Mouse (Mus musculus) thymus, adult 2 months (tissue): ENCODE data around the gene Ccdc28a. TPM values are rescaled to one million over a fixed set of nuclear protein-coding genes. Genes with fewer than 3 reads are reported as not detected.
A peak's percentile ranks its signal among the peaks of the same experiment; 100 is the strongest.

Experiments
- DNase-seq: peaks from one replicate; pipeline ENCODE4 v3.0.0; 2021
- H3K27ac ChIP-seq: fragments of 200-500 bp; 2 replicates; pipeline ENCODE4 v1.5.1; 2012; ENCODE audit warnings: low read length, control low read depth; ENCODE audit not compliant: control insufficient read depth, insufficient read depth
- H3K27me3 ChIP-seq: fragments of 200-500 bp; 2 replicates; pipeline ENCODE4 v1.6.1; 2012; ENCODE audit warnings: mild to moderate bottlenecking, low read length, moderate library complexity, mixed read lengths; ENCODE audit not compliant: control insufficient read depth, insufficient read depth
- H3K36me3 ChIP-seq: fragments of 200-500 bp; 2 replicates; pipeline ENCODE4 v1.6.1; 2012; ENCODE audit warnings: mild to moderate bottlenecking, low read length, moderate library complexity; ENCODE audit not compliant: control insufficient read depth, insufficient read depth
- H3K4me1 ChIP-seq: fragments of 200-500 bp; replicated peaks from 2 replicates; pipeline ENCODE4 v1.6.1; 2012; ENCODE audit warnings: low read length; ENCODE audit not compliant: control insufficient read depth, insufficient read depth
- H3K4me3 ChIP-seq: fragments of 200-500 bp; 2 replicates; pipeline ENCODE4 v1.5.1; 2012; ENCODE audit warnings: mild to moderate bottlenecking, low read length, control low read depth, moderate library complexity; ENCODE audit not compliant: control insufficient read depth, insufficient read depth
- CTCF ChIP-seq: fragments of 200-500 bp; IDR thresholded peaks from 2 replicates; pipeline ENCODE4 v1.5.1; 2012; ENCODE audit warnings: mild to moderate bottlenecking, control low read depth, low read length, moderate library complexity, borderline replicate concordance; ENCODE audit not compliant: control insufficient read depth, poor library complexity, insufficient read depth; ENCODE audit errors: extremely low read depth
- POLR2A ChIP-seq: fragments of 200-500 bp; IDR thresholded peaks from 2 replicates; pipeline ENCODE4 v1.6.1; 2012; ENCODE audit warnings: mild to moderate bottlenecking, low read length, control low read depth, moderate library complexity; ENCODE audit not compliant: control insufficient read depth, poor library complexity, insufficient read depth; ENCODE audit errors: extremely low read depth
- WGBS: fragments of 180-500 bp; shearing (Covaris S2); methylation state at CpG from one replicate; pipeline ENCODE4 v1.1.7; 2018; 5-methylcytosine and 5-hydroxymethylcytosine counted together
- polyA plus RNA-seq: library from polyadenylated mRNA; depleted of rRNA; stranded (reverse); fragments of >200 nt; gene quantifications from 2 replicates; pipeline ENCODE4 v1.2.3, GENCODE M21; 2012

Ccdc28a gene
- polyA plus RNA-seq, 1 experiment = 40.5 TPM

DNA sequence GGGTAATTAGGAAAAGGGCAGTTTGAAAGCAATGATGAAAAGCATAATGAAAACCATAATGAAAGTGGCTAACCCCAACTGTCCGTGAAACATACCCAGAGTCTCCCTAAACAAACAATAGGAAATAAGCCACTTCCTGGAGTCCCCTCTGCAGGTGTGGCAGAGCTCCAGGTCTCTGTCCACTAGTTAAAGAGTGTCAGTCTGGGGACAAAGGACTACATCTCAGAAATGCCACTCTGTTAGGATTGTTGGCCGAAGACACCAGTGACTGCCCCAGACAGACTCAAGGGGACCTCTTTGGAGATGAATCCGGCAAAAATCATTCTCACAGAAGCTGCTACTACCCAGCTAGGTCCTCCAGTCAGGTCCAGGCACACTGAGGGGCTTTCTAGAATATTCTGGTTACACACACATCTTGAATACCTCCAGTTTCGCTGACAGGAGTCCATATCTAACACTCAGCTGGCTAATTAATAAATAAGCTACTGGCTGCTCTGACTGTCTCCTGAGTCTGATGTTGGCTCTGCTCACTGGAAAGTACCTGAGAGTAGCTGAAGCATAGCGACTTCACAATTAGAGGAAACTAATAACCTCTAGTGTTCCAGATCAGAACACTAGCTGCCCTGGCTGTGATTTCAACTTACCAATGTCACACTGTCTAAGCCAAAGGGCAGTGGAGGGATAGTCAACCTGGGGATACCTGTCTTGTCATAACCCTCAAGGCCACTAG, 36.3 kb downstream of the Ccdc28a start:
- Histone ChIP-seq H3K4me1 (no peaks in the 10 kb centered on the region), H3K27ac (no peak overlapping the region; the same call in 1 of the 2 replicates), H3K36me3 (no peaks in the 10 kb centered on the region), H3K4me3 (no peak overlapping the region), H3K27me3 (no peaks in the 10 kb centered on the region)
- TF ChIP-seq POLR2A = no peak
- TF ChIP-seq CTCF = no peak
- 92% methylated on average over 5 of the region's 5 CpGs for WGBS
- DNase-seq = no peak

- peak; percentile 76 for DNase-seq
- Histone ChIP-seq H3K27ac (no peak overlapping the region), H3K36me3 (no peaks in the 10 kb centered on the region), H3K27me3 (no peaks in the 10 kb centered on the region), H3K4me3 (peak overlapping the region; percentile 36; the same call in 1 of the 2 replicates), H3K4me1 (no peaks in the 10 kb centered on the region)
- TF ChIP-seq POLR2A = no peak
- TF ChIP-seq CTCF = no peak
- WGBS = 36% methylated on average over 14 of the region's 14 CpGs
Measured at GRCm38 (mm10) chr10:18197206-18197979, 37.4 kb downstream of the Ccdc28a start.

- Histone ChIP-seq H3K4me3 (no peak overlapping the region), H3K27me3 (no peaks in the 10 kb centered on the region), H3K27ac (no peak overlapping the region), H3K4me1 (peaks cover 4% of the 10 kb centered on the region), H3K36me3 (no peaks in the 10 kb centered on the region)
- DNase-seq = no peak
- TF ChIP-seq CTCF = no peak
- TF ChIP-seq POLR2A = no peak
- WGBS = 79% methylated on average over 14 of the region's 14 CpGs
Measured at GRCm38 (mm10) chr10:18194737-18195141, 40.1 kb downstream of the Ccdc28a start.

DNA sequence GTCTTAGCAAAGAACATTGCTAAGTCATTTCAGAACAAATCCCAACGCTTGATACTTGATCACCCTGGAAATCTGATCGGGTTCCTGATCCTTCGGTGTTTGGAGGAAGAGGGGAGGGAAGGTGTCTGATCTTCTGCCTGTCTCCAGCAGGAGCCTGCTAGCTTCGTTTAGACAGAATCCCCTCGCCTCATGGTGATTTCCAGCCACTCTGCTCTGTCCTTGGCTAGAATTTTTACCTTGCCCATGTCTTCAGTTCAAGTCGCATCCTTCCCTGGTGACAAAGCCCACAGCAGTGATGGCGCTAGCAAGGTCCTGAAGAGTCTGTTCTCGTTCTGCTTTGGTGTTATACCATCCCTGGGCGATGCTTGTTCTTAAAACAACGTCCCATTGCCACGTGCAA, 40.6 kb downstream of the Ccdc28a start:
- no peak overlapping the region for H3K27ac ChIP-seq
- 93% methylated on average over 11 of the region's 11 CpGs for WGBS
- TF ChIP-seq POLR2A (no peak), CTCF (no peak)

GRCm38 (mm10) chr10:18193221-18193620, 41.6 kb downstream of the Ccdc28a start:
- Histone ChIP-seq H3K36me3 (no peaks in the 10 kb centered on the region), H3K27me3 (no peaks in the 10 kb centered on the region), H3K4me1 (peaks cover 4% of the 10 kb centered on the region), H3K4me3 (no peak overlapping the region), H3K27ac (no peak overlapping the region)
- 6% methylated on average over 11 of the region's 11 CpGs for WGBS
- no peak for TF ChIP-seq CTCF
- TF ChIP-seq POLR2A = no peak
- no peak for DNase-seq

More for the DNA sequence above, 40.6 kb downstream of the Ccdc28a start:
- no peaks in the 10 kb centered on the region for H3K27me3 ChIP-seq
- no peaks in the 10 kb centered on the region for H3K36me3 ChIP-seq
- peaks cover 4% of the 10 kb centered on the region for H3K4me1 ChIP-seq
- no peak overlapping the region for H3K4me3 ChIP-seq
- no peak for DNase-seq

DNA sequence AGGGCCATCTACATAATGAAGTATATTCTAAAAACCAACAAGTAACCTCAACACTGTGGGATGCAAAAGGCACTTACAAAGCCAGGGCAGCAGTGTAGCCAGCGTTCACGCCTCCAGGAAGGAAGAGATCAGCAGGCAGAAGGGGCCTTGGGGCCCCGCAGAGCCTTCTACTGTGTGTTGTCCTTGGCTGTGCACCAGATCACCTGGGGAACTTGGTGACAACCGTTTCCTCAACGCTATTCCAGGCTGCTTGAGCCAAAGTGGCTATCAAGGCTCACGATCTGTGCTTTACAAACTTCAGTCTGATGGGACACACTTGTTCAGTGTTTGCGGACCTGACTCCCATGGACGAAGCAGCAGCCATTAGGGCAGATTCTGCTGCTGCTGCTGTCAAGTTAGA, 43.1 kb downstream of the Ccdc28a start:
- Histone ChIP-seq H3K4me1 (peaks cover 4% of the 10 kb centered on the region), H3K27ac (no peak overlapping the region), H3K27me3 (no peaks in the 10 kb centered on the region), H3K36me3 (no peaks in the 10 kb centered on the region), H3K4me3 (no peak overlapping the region)
- 20% methylated on average over 8 of the region's 8 CpGs for WGBS
- TF ChIP-seq CTCF = no peak
- TF ChIP-seq POLR2A = no peak
- DNase-seq = no peak

- no peak for DNase-seq
- Histone ChIP-seq H3K27ac (no peak overlapping the region), H3K27me3 (no peaks in the 10 kb centered on the region), H3K4me3 (no peak overlapping the region), H3K36me3 (no peaks in the 10 kb centered on the region), H3K4me1 (peaks cover 4% of the 10 kb centered on the region)
- WGBS = 81% methylated on average over 4 of the region's 4 CpGs
- TF ChIP-seq POLR2A = no peak
- no peak for TF ChIP-seq CTCF
Measured at GRCm38 (mm10) chr10:18189498-18189897, 45.3 kb downstream of the Ccdc28a start.
